Mouse (Mus musculus) gastrocnemius, postnatal 14 days (tissue): ENCODE measurements around the gene Col19a1. TPM values are rescaled to one million over a fixed set of nuclear protein-coding genes. Genes with fewer than 3 reads are reported as not detected.
A peak's percentile ranks its signal among the peaks of the same experiment; 100 is the strongest.
"Not testable (repeated sequence)": the region's sequence is repeated elsewhere in the genome, so short reads cannot be mapped to it uniquely, and the experiment has no call there.

Experiments used
- DNase-seq: peaks from one replicate; pipeline ENCODE4 v3.0.0; 2021; ENCODE audit warnings: mixed read lengths
- intact Hi-C: fragments of 180-260 bp; cut with DNase I; formaldehyde crosslinking; loops from one replicate; pipeline ENCODE4 v1.15.1; 2025; ENCODE audit warnings: low total_unique reads
- long read RNA-seq, 2 experiments: library from polyadenylated mRNA; stranded (forward); transcript quantifications; one replicate each; pipeline ENCODE4 v2.0.0; 2021
- total RNA-seq, 2 experiments: library from RNA; stranded (reverse); gene quantifications; 2 replicates each; pipeline ENCODE4 v1.2.3; 2021

Gene Col19a1
- 1 to 10 TPM; 3.6 TPM for total RNA-seq
- long read RNA-seq, experiment 1, partial matches to known transcripts = 0 of 1 reads
- long read RNA-seq, experiment 1, other reads (novel, unspliced or antisense) = 1 of 1 reads
- long read RNA-seq, experiment 2, partial matches to known transcripts = 0 of 1 reads
- long read RNA-seq, experiment 2, other reads (novel, unspliced or antisense) = 1 of 1 reads

DNA sequence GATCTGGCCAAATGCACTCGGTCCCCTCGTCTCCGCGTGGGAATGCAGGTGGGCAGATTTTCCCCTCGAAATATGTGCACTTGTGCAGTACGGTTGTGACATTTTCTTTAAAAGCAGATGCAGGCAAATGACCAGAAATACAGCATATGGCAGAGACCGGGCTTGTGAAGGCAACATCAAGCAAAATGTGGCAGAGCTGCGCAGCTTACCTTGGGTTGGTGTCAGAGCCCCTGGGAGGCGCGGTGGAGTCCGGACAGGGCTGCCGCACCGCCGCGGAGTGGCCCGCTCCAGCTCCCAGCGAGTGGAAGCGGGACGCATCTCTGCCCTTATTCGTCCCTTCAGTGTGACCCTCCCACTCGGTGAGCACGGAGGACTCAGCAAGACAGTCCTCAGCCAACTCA lies at the start of gene Col19a1:
TSS of gene Col19a1 (minus strand) at position 332 of the 401 bp plus-strand sequence.
- intact Hi-C loops = no loop called here

DNA sequence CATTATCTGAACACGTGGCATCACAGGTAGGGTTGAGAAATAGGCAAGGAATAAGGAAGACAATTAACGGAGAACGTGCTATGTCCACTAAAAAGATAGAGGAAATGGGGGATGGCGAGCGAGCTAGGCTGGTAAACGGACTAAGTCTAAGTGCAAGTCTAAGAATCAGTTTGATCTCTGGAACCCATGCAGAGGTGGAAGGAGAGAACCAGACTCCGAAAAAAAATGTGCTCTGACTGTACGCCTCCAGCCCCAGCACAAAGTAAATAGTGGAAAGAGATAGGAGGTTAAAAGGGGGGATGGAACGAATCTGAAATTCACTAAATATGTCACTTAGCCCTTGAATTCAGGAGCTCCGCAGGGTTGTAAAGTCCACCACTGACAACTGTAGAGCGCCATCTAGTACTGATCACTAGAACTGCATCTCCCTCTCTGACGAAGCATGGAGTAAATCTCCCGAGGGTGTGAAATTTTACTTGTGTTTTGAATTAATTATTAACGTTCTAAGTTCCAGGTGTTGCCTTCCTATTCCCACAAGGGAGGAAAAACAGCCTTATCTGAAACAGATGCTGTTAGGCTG lies 46.4 kb upstream of the Col19a1 start:
- intact Hi-C loops = no loop called here
- DNase-seq = peak; percentile 5

More for the DNA sequence above, at the start of gene Col19a1:
- peak; percentile 25 for DNase-seq

DNA sequence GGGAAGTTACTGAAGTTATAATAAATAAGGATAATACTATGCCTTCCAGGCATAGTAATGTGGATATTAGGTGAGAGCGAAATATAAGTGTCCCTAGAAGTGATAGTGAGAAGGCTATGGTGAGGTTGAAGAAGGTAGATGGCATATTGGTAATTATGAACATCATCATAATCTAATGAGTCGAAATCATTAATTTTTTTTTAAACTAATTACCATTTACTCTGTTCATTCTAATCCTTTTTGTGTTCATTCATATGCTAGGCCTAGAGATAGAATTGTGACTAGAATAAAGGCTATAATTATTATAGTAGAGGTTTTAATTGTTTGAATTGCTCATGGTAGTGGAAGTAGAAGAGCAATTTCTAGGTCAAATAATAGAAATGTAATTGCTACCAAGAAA lies 25.3 kb upstream of the Col19a1 start:
- DNase-seq, intact Hi-C loops: not testable (repeated sequence)

DNA sequence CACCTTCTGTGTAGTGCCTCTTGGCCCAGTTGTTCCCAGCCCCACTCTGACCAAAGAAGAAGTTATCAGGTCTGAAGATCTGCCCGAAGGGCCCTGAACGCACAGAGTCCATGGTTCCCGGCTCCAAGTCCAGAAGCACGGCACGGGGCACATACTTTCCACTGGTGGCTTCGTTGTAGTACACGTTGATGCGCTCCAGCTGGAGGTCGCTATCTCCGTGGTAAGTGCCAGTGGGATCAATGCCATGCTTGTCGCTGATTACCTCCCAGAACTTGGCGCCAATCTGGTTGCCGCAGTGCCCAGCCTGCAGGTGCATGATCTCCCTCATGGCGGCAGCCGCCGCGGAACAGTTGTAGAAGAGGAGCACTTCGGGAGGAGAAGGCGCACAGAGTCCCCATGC lies 7.8 kb upstream of the Col19a1 start:
- no peak for DNase-seq
- intact Hi-C loops = no loop called here

DNA sequence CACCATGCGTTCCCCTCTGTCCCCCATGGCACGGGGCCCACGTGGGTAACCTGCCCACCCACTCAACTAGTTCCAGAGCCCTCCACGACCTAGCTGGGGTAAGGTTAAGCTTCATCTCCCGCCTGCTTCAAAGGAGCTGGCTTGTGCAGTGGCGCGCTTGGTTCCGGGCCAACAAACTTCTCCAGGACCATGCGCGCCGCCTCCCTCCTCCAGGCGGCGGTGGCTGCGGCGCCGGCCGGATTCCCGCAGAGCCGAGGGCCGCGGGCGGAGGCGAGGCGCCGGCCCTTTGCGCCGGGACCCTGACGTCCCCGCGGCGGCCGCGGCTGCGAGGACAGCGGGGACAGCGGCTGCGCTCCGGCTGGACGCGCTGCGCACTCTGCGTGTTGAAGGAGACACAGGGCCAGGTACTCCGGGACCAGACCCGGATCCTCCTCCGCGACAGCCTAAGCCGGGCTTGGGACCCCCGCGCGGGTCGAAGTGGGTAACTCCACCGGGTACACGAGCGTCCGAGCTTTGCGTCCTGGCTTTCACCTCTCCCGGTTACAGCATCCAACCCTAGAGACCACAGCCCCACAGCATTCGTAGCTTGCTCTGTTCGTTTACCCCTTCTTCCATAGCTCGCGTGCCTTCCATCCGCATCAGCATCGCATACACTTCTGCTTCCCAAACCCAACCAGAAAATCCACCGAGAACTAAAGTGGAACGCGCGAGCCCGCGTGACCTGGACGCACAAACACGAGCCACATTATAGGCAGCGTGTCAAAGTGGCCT lies 717 bp downstream of the Col19a1 start:
- intact Hi-C loops = no loop called here
- peak; percentile 59 for DNase-seq

DNA sequence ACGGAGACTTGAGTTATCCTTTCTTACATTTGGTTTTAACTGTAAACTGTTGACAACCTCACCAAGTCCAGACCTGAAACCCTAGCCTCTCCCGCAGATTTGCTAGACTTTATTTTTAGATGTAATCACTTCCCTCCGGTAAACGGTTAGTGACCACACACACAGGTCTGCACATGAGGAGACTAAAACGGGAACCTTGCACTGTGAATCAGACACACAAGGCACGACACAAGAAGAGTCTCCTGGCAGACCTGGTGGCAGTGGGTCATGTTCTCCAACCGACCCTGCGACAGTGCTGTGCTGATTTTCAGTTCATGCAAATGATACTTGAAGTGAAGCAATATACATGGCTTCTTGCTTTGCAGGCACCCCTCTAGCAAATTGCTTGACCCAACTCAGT lies 14.7 kb downstream of the Col19a1 start:
- intact Hi-C loops = no loop called here
- no peak for DNase-seq

DNA sequence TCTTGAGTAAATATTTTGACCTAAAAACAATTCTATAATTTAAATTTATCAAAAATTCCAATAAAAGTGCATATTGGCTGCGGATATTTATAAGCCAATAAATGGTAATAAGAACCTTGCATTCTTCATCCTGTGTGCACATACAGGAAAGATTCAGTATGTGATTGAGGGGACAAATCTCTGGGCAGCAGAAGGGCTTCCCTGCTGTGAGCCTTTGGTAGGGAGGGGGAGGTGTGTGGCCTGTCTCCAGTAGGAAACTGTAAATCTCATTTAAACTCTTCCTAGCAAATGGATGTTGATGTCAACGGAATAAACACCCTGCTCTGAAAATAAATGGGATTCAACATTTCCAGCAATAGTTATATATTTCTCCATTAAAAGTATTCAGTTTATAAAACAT lies 23.2 kb downstream of the Col19a1 start:
- DNase-seq = no peak
- intact Hi-C loops = no loop called here

DNA sequence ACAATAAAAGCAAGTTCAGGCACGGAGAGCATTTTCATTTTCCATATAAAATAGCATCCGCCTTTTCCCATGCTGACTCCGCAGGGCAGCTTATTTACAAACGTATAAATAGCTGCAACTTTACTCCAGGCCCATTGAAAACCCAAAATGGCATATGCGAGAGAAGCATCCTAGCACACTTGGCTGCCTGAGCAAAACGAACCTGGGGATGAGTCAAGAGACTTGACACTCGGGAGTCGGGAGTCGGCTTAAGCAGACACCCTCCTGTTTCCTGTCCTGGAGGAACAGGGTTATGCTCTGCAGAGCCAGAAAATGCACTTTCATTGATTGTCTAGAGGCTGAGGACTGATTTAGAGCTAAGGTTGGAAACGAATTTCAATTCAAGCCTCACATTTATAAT lies 29.3 kb downstream of the Col19a1 start:
- intact Hi-C loops = no loop called here
- DNase-seq = no peak

DNA sequence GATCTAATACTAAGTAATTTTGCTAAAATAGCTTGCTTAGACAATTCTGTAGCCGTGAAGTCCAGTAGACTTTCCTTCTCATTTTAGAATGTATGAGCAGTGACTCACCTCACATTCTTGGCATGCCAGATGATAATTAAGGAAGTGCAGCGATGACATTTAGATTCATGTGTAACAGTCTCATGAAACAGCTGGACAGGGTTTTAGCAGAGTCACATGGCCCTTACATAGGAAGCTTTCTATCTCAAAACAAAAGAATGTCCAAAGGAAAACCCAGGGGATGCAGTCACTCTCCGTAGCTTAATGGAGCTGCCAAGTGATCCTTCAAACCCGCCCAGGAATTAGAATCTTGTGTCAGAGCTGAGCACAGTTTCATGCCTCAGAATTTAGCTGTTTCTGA lies 33.8 kb downstream of the Col19a1 start:
- intact Hi-C loops = no loop called here
- DNase-seq = no peak

DNA sequence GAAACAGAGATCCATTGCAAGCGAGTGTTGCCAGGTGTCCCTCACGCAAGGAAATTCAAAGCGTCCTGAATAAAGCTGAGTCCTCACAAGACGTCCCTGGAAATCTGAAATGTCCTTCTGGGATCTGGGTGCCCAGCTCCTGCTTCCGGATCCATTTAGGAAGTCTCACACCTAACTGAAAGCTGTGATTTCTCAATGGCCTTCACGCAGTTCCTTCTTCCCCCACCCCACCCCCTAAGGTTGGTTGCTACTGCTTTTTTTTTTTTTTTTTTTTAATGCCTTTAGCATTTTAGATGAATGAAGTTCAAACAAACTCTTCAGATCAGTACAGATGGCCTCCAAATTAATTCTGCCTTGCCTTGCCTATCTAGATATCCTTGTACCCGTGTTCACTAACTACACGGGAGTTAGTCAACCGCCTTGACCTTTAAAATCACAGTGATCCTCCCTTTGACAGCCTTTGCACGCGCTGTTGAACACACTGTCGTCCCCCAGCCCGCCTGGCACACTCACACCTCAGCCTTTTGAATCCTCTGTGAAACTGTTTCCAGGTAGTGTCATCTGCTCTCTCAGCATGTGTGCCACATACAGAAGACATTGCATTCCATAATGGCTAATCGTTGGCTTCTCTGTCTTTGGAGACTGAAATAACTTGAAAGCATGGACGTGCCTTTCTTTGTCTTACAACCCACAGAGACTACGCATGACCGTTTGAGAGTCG lies 36.6 kb downstream of the Col19a1 start:
- intact Hi-C loops = no loop called here
- no peak for DNase-seq

DNA sequence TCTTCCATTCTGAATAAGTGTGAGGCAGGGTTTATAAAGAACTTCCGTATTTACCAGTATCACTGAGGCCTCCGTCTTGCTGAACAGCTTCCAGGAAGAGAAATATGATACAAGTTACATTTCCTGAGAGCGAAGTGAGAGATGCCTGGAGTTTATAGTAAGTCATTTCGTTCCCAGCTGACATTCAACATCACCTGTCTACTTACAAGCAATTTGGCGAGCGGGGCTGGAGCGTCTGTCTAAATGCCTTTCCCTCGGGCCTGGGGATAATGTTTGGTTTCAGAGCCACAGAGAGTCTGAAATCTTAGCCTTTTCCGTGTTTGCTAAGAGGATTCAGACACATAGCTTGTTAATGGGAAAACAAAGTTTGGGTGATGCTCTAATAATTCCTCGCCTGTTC lies 37.2 kb downstream of the Col19a1 start:
- intact Hi-C loops = no loop called here
- peak; percentile 10 for DNase-seq

DNA sequence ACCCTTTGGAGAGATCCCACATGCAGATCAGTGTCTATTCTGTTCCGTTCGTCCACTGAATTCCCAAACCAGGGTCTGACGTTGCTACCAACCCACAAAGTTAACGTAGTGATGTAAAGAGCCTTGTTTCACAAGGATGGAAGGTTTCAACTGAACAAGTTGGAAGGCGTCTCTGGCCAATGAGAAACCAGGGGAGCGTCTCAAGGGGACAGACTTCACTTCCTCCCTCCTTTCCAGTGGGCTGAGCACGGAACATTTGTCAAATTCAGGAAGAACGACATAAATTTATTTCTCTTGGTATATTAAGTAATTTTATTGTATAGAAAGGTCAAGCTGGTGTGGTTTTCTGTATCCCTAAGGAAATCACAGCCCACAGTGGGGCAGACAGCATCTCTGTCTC lies 38.2 kb downstream of the Col19a1 start:
- no peak for DNase-seq
- intact Hi-C loops = no loop called here

DNA sequence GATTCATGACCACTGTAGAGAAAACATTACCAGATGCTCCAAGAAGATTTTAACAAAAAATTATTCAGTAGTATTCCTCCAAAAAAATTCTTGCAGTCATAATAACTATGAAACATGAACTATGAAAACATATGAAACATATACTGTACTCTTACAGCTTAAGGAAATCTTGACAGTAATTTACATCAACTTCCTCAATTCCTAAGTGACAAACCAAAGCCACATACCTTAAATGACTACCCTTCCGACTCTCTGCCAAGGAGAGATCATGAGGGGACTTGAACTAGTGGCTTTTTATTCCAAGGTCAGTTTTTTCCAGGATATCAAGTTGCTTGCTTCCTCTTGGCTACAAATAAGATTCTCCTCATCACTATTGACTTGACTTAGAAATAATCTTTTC lies 39.7 kb downstream of the Col19a1 start:
- DNase-seq = no peak
- intact Hi-C loops = no loop called here

DNA sequence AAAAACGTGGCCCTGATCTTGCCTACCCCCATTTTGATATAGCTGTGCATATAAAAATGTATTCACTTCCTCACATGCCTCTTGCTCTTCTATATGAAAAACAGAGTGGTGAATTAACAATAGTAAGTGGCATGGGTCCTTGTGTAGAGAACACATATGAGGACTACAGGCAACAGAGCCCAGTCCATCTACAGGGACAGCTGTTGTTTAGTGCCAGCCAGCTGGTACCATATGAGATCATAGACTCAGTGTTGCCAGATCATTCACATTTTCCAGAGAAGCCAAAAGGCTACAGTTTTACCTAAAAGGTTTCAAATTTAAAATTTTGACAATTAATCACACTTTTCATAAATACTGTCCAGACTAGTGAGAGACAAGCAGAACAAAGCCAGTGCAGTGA lies 47.4 kb downstream of the Col19a1 start:
- intact Hi-C loops = no loop called here
- no peak for DNase-seq

DNA sequence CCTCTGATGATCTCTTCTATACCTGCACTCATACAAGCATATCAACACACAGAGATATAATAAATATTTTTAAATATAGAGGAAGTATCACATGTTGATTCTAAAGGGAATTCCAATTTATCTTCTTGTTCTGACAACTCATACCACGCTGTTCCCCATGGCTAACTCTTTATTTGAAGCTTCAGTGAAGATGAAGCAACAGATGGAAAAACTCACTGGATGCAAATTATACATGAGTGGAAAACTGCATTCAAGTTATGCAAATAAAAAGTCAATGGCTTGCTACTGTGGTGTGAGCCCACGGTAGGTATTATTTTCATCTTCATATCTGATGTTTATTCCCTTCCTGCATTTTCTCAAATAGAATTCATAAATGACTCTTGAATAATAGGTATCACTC lies 60.1 kb downstream of the Col19a1 start:
- intact Hi-C loops = no loop called here
- no peak for DNase-seq

DNA sequence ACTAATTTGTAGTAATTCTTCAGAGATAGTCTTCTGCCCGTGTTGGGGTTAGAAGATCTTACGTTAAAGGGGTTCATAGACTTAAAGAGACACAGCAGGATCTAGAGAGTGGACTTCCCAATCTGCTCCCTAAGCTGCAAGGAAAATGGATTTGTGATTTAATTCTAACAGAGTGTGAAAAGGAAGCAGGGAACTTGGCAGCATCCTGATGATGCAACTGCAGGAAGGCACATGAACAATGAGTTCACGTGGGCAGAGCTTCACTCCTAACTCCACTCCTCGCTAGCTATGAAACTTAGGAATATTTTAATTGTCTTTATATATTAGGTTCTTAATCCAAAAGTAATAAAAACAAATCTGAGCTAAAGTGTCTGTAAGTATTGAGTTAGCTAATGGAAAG lies 69.8 kb downstream of the Col19a1 start:
- intact Hi-C loops = no loop called here

DNA sequence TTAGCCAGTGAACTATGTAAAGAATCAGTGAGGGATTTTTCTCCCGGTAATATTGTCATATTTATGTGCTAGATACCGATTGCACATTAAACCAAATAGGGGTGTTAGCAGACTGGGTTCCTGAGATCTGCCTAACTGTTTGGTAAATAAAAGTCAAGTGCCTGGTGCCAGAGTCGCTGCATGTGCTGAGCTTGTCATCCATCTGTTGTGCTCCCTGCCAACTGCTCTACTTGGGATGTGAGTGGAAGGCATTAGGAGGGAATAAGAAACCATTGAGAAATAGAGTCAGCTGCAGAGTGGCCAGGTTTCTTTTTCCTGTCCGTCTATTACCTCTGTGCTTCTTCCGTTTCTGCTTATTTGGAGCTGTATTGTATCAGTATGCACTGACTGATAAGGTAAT lies 71.9 kb downstream of the Col19a1 start:
- intact Hi-C loops = no loop called here
- DNase-seq = peak; percentile 4

More for the DNA sequence above, 69.8 kb downstream of the Col19a1 start:
- no peak for DNase-seq

DNA sequence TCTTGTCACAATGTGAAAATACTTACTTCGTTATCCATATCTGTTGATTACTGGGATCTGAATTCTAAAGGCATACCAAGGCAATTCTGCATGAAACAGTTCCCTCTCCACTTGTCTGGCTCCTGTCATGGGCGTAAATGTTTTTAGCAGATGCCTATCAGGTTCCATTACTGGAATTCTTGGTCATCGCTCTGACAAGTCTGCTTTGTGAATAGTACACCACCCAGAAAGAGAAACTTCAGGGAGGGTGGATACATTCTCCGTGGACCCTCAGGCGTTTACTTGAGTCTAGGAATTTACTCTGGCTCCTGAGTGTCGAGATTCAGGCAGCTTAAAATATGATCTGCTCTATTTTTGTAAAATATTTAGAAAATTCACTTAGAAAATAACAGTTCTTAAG lies 75.7 kb downstream of the Col19a1 start:
- no peak for DNase-seq
- intact Hi-C loops = no loop called here

DNA sequence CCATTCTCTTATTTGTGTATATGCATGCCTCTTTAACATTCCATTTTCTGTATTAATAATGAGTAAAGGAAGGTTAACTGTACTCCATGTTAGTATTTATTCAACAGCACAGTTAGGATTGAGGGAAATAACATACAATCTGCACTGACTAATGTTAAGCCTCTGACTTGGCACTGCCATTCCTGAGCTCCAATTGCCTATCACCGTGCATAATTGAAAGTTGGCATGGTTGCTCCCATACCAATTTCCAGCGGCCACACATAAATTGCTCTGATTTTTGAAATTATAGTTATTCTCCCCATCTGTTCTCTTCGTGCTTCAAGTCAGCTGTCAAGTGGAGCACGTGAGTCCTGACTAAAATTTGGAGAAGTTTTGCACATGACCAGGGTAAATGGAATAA lies 91.9 kb downstream of the Col19a1 start:
- DNase-seq = no peak

DNA sequence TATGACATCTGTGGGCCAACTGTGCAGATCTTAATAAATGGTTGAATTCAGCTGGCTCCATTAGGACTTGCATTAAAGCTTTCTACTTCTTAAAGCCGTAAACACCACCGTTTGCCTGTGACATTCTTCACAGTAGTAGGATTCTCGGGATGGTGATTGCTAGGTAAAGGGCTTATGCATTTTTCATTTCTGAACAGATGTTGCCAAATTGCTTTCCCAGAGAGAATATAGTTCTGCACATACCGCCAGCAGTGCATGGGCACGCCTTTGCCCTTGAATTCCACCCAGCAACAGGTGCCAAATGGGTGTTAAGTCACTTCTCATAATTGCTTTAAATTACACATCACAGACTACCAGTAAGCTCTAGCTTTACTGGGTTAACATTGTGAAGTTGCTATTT lies 103.1 kb downstream of the Col19a1 start:
- intact Hi-C loops = no loop called here
- DNase-seq = no peak

More for the DNA sequence above, 91.9 kb downstream of the Col19a1 start:
- intact Hi-C loops = no loop called here
